Mouse (Mus musculus) stomach, embryonic 16.5 days (tissue): ENCODE measurements around the gene Vav2. TPM values are rescaled to one million over a fixed set of nuclear protein-coding genes. Genes with fewer than 3 reads are reported as not detected.

Experiments used
- ATAC-seq: fragments of 200-750 bp; cut with Nextera tagmentation; 2 replicates; pipeline ENCODE4 v1.8.0; 2017; ENCODE audit warnings: moderate number of reproducible peaks, moderate TSS enrichment; ENCODE audit not compliant: insufficient read depth, low FRiP score
- H3K27ac ChIP-seq: fragments of 300-500 bp; sonication (generic); 2 replicates; pipeline ENCODE4 v1.5.1; 2014; ENCODE audit warnings: low read length
- H3K27me3 ChIP-seq: fragments of 300-500 bp; sonication (generic); 2 replicates; pipeline ENCODE4 v1.6.1; 2014; ENCODE audit warnings: low read length, control low read depth, mixed read lengths; ENCODE audit not compliant: control insufficient read depth, insufficient read depth
- H3K36me3 ChIP-seq: fragments of 300-500 bp; sonication (generic); 2 replicates; pipeline ENCODE4 v1.6.1; 2014; ENCODE audit warnings: low read length; ENCODE audit not compliant: control insufficient read depth, insufficient read depth
- H3K4me1 ChIP-seq: fragments of 300-500 bp; sonication (generic); 2 replicates; pipeline ENCODE4 v1.6.1; 2014; ENCODE audit warnings: low read length, control low read depth, mixed read lengths; ENCODE audit not compliant: control insufficient read depth, insufficient read depth
- H3K4me2 ChIP-seq: fragments of 300-500 bp; sonication (generic); 2 replicates; pipeline ENCODE4 v1.6.1; 2014; ENCODE audit warnings: low read depth, low read length, mixed read lengths
- H3K4me3 ChIP-seq: fragments of 300-500 bp; sonication (generic); replicated peaks from 2 replicates; pipeline ENCODE4 v1.5.1; 2014; ENCODE audit warnings: mild to moderate bottlenecking, low read length
- H3K9ac ChIP-seq: fragments of 300-500 bp; sonication (generic); 2 replicates; pipeline ENCODE4 v1.6.1; 2014; ENCODE audit warnings: low read length
- H3K9me3 ChIP-seq: fragments of 300-500 bp; sonication (generic); replicated peaks from 2 replicates; pipeline ENCODE4 v1.6.1; 2016; ENCODE audit warnings: low read length, control low read depth; ENCODE audit not compliant: control insufficient read depth
- WGBS: fragments of 180-500 bp; shearing (Covaris S2); extraction: QIAGEN DNeasy Blood & Tissue Kit; methylation state at CpG from one replicate; pipeline ENCODE4 v1.1.7; 2014; 5-methylcytosine and 5-hydroxymethylcytosine counted together
- polyA plus RNA-seq: library from polyadenylated mRNA; unstranded; fragments of >200 nt; fragmentation: Nextera tagmentation; extraction: Ambion mirVana; gene quantifications from 2 replicates; pipeline ENCODE4 v1.2.1, GENCODE M21; 2015

The Vav2 gene
- polyA plus RNA-seq, 1 experiment from 2014 or later = 6.8 TPM

DNA sequence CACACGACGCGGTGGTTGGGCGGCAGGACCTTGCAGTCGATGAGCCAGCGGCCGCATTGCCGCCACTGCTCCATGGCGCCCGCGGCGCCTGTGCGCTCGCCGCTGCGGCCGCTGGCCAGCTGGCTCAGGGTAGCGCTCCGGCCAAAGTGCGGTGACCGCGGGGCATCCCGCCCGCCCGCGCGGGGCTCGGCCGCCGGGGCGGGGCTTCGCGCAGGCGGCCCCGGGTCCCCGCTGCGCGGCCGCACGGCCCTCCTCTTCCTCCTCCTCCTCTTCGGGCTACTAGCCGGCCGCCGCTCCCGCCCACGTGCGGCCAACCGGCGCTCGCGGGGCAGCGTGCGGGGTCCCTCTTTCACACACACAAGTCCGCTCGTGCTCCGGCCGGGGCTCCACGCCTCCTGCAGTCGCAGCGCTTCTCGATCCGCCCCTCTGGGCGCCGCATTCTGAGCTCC is 403 bp downstream of the Vav2 start:
- H3K4me2 ChIP-seq = peak overlapping the region; percentile 98
- ATAC-seq = peak; percentile 38
- H3K27me3 ChIP-seq = no peaks in the 10 kb centered on the region
- no peaks in the 10 kb centered on the region for H3K9me3 ChIP-seq
- peaks cover 32% of the 10 kb centered on the region for H3K4me1 ChIP-seq
- under 1% methylated on average over 61 of the region's 64 CpGs for WGBS
- H3K36me3 ChIP-seq = no peaks in the 10 kb centered on the region
- peak overlapping the region; percentile 56 for H3K27ac ChIP-seq
- peak overlapping the region; percentile 68 for H3K4me3 ChIP-seq
- peak overlapping the region; percentile 87 for H3K9ac ChIP-seq

DNA sequence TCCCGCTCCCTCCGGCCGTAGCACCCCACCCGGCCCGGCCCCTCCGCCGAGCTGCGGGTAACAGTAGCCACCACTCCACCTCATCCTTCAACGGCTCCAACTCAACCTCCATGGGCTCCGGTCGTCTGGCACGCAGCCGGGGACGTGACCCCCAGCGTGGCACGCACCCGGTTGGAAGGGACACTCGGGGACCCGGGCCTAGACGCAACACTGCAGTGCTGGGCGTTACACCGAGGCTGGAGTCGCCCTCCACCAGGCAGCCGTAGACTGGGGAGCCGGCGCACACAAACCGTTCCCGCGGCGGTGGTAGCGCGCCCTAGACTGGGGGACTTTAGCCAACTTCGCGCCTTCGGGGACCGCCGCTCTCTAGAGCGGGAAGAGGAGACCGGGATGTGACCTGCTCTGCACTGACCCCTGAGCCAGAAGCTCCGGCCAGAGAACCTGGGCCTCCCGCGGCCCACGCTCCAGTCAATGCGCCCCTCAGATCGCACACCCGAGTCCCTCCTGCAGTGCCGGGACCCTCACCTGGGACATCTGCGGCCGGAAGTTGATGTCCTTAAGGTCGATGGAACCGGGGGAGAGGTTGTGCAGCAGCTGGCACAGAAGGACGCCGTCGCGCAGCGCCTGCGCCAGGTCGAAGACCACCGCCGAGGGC is 955 bp downstream of the Vav2 start:
- Histone ChIP-seq H3K4me1 (peaks cover 32% of the 10 kb centered on the region), H3K4me3 (peak overlapping the region; percentile 68), H3K36me3 (no peaks in the 10 kb centered on the region), H3K27me3 (no peaks in the 10 kb centered on the region), H3K27ac (peak overlapping the region; percentile 56), H3K9ac (peak overlapping the region; percentile 87), H3K9me3 (no peaks in the 10 kb centered on the region), H3K4me2 (peak overlapping the region; percentile 98)
- ATAC-seq = no peak
- under 1% methylated on average over 58 of the region's 60 CpGs for WGBS

DNA sequence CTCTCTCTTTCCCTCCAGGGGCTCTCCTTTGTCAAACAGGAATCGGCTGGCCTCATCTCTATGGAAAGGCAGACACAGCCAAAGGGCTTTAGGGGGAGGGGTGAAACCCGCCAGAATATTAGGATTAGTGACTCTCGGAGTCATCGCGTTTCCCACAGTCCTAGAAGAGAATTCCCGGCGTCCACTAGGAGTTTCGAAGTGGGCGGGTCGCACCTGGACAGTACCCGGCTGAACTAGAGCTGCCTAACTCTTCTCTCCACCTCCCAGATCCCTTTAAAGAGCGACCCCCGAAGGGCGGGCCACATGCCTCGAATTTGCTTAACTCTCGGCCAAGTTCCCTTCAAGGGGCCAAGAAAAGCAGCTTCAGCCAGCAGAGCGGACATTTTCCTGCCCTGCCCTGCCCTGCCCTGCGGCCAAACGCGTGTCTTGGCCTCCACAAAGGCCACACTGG is 1.6 kb downstream of the Vav2 start:
- no peaks in the 10 kb centered on the region for H3K9me3 ChIP-seq
- no peak for ATAC-seq

DNA sequence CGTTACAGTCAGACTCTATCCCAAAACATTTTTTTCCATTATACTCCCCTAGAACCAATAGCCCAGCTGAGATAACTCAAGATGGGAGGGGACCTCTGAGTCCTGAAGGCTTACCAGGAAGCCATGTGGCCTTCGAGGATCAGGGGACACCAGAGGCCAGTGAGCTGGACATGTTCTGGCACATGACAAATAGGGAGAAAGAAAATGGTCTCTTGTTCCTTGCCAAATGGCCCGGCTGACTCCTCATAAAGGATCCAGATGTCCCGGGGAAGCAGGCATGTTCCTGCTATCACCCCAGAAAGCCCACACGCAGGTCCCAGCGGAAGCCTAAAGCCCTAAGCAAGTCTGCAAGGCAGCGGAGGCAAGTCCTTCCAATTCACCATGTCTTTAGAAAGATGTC is 3.2 kb downstream of the Vav2 start:
- ATAC-seq = no peak
- no peaks in the 10 kb centered on the region for H3K36me3 ChIP-seq
- H3K9me3 ChIP-seq = no peaks in the 10 kb centered on the region
- WGBS = 57% methylated on average over 7 of the region's 7 CpGs
- H3K27ac ChIP-seq = no peak overlapping the region; the same call in 1 of the 2 replicates
- no peaks in the 10 kb centered on the region for H3K27me3 ChIP-seq
- H3K4me2 ChIP-seq = peak overlapping the region; percentile 98; the same call in 1 of the 2 replicates
- no peak overlapping the region for H3K4me3 ChIP-seq
- H3K4me1 ChIP-seq = peaks cover 47% of the 10 kb centered on the region
- no peak overlapping the region for H3K9ac ChIP-seq

More for the DNA sequence above, 1.6 kb downstream of the Vav2 start:
- no peaks in the 10 kb centered on the region for H3K36me3 ChIP-seq
- no peaks in the 10 kb centered on the region for H3K27me3 ChIP-seq
- peak overlapping the region; percentile 98 for H3K4me2 ChIP-seq
- H3K4me1 ChIP-seq = peaks cover 32% of the 10 kb centered on the region
- 2% methylated on average over 20 of the region's 20 CpGs for WGBS
- H3K9ac ChIP-seq = peak overlapping the region; percentile 87
- H3K27ac ChIP-seq = peak overlapping the region; percentile 56
- peak overlapping the region; percentile 68 for H3K4me3 ChIP-seq

DNA sequence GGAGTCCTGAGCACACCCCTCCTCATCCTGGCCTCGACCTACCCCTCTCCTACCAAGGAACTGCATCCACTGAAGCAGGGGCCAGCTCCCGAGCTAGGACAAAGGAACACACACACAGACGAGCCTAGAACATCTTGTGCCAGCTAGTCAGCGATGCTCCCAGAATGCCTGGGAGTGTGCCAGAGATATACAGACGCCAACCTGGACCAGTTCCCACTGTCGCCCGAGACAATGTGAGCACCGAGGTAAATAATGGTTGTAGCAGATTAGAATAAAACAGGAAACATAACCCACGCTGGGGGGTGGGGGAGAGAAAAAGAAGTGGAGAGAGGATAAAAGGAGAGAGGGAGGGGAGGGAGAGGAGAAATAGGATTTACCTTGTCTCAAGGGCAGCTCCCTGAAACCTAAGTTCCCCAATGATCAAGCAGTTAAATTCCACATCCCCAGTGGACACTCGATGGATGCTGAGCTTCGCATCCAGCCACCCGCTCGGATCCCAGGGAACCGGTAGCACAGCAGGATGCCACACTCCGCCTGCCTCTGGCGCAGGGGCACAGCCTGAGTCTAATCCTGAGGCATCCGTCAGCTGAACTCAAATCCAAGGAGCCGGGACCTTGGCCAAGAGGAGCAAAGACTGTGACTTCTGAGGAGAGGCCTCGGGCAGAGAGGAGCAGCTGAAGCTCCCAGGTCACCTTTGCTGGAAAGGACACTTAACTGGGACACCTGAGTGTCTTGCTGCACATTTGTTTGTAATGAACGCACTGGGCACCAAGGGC is 5.4 kb downstream of the Vav2 start:
- no peak for ATAC-seq
- WGBS = 74% methylated on average over 20 of the region's 20 CpGs
- Histone ChIP-seq H3K4me2 (no peak overlapping the region), H3K27ac (no peak overlapping the region), H3K4me1 (peaks cover 57% of the 10 kb centered on the region), H3K9ac (no peak overlapping the region), H3K27me3 (no peaks in the 10 kb centered on the region), H3K4me3 (no peak overlapping the region), H3K9me3 (no peaks in the 10 kb centered on the region), H3K36me3 (no peaks in the 10 kb centered on the region)

DNA sequence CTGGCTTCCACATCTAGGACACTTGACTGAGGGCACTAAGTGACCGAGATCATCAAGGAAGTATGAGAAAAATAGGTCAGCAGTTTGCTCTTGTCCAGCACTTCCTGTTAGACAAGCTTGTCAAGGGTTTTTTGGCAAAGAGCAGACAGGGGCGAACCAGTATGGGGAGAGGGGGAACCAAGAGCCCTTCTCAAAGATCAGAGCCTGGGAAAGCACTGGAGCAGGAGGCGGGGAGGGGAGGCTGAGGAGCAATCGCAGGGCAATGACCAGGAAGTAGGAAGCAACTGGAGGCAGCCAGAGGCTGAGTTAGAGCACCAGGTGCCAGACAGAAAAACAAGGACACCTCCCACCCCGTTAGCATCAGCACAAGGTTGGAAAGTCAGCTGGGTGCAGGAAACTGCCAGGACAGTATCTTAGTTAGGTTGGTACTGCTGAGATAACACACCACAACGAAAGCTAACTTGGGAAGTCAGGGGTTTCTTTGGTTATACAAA is 8.2 kb downstream of the Vav2 start:
- H3K27me3 ChIP-seq = no peaks in the 10 kb centered on the region
- H3K36me3 ChIP-seq = no peaks in the 10 kb centered on the region
- 13% methylated on average over 6 of the region's 6 CpGs for WGBS
- no peak for ATAC-seq
- no peaks in the 10 kb centered on the region for H3K9me3 ChIP-seq
- no peak overlapping the region for H3K4me3 ChIP-seq
- peak overlapping the region; percentile 72 for H3K27ac ChIP-seq
- H3K4me1 ChIP-seq = peaks cover 69% of the 10 kb centered on the region
- H3K9ac ChIP-seq = no peak overlapping the region
- no peak overlapping the region for H3K4me2 ChIP-seq

DNA sequence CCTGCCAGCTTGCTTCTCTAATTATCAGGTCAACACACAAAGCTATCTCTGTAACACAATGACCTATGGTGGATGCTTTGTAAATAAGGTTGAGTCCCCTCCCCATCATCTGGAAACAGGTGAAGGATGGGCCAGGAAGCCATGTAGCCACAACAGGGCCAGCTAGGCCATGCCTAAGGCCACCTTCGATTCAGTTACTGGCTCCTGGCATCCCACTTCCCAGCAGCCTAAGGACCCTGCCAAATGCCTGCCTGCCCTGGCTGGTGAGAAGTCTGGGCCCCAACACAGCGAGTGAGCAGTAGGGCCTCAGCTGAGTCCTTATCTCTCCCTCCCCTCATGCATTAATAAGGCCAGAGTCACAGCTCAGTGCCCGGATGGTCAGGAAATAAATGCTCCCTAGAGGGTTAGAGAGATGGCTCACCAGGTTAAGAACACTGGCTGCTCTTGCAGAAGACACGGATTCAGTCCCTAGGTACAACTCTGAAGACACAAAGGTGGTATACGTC is 9.1 kb downstream of the Vav2 start:
- Histone ChIP-seq H3K4me2 (no peak overlapping the region), H3K9ac (0 out of 2 replicates have a peak overlapping the region, but pooled peaks have one; percentile 17), H3K36me3 (no peaks in the 10 kb centered on the region), H3K27ac (peak overlapping the region; percentile 40; the same call in 1 of the 2 replicates), H3K27me3 (no peaks in the 10 kb centered on the region), H3K9me3 (no peaks in the 10 kb centered on the region), H3K4me3 (no peak overlapping the region), H3K4me1 (peaks cover 73% of the 10 kb centered on the region)
- WGBS = 45% methylated on average over 5 of the region's 5 CpGs
- ATAC-seq = no peak

DNA sequence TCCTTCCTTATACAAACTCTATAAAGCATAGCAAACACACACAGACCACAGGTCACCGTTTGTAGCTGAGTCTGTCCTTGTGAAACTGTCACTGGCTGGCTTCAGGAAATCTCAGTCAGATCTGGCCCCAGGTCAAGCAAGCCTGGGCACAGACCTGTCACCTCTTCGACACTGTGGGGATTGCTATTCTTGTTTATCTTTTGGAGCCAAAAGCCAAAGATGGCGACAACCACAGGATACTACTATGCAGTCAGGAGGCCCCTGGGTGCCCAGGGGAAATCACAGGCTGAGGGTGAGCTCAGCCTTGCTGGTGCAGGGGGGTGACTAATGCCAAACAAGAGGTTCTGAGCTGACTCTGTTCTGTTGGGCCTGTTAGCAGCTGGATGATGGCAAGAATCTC is 10.4 kb downstream of the Vav2 start:
- H3K4me2 ChIP-seq = no peak overlapping the region
- 21% methylated on average over 3 of the region's 3 CpGs for WGBS
- H3K4me3 ChIP-seq = no peak overlapping the region
- no peak for ATAC-seq
- H3K4me1 ChIP-seq = peaks cover 79% of the 10 kb centered on the region
- H3K36me3 ChIP-seq = no peaks in the 10 kb centered on the region
- H3K9ac ChIP-seq = no peak overlapping the region
- no peaks in the 10 kb centered on the region for H3K27me3 ChIP-seq
- H3K9me3 ChIP-seq = no peaks in the 10 kb centered on the region
- H3K27ac ChIP-seq = peak overlapping the region; percentile 92
